Mouse (Mus musculus): ENCODE data around the gene AI467606. TPM values are rescaled to one million over a fixed set of nuclear protein-coding genes. Genes with fewer than 3 reads are reported as not detected.
"Not testable (repeated sequence)": the region's sequence is repeated elsewhere in the genome, so short reads cannot be mapped to it uniquely, and the experiment has no call there.

The AI467606 gene
- polyA plus RNA-seq, 1 experiment from 2014 or later = 7.6 TPM

DNA sequence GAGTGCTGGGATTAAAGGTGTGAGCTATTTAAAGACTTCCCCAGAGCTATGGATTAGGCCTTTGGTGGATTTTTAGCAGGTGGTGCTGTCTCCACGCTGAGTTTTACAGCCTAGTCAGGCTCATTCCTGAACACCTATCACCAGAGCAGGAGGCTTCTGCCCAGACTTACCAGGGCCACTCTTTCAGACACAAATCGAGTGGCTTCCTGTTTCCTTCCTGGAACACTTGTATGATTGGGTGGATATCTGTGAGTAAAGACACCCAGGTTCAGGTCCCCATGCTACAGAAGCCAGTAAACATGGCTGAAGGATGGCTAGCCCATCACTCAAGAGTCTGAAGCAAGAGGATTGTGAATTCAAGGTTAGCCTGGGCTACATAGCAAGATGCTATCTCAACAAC is 8.2 kb upstream of the AI467606 start:
- H3K4me1 ChIP-seq (ENCODE audit: insufficient read depth) = peaks cover 43% of the 10 kb centered on the region
- H3K9me3 ChIP-seq (ENCODE audit: low read length) = no peaks in the 10 kb centered on the region
- no peak for ATAC-seq
- no peak overlapping the region for H3K9ac ChIP-seq (replicated peaks)
- DNase-seq = no peak
- H3K4me2 ChIP-seq (ENCODE audit: low read depth, low read length) = no peak overlapping the region
- H3K36me3 ChIP-seq (replicated peaks; ENCODE audit: insufficient read depth, low read length) = no peaks in the 10 kb centered on the region
- WGBS (ENCODE audit: insufficient replicate concordance) = 32% methylated on average over 2 of the region's 2 CpGs
- no peaks in the 10 kb centered on the region for H3K27me3 ChIP-seq (ENCODE audit: insufficient read depth, low read length)
- H3K27ac ChIP-seq (ENCODE audit: low read depth) = peak overlapping the region; percentile 69; the same call in 1 of the 2 replicates
- no peak overlapping the region for H3K4me3 ChIP-seq (ENCODE audit: low read depth, low read length)
- TF ChIP-seq EP300 (IDR thresholded peaks at IDR 0.05; ENCODE audit: low read depth) (no peak), CTCF (IDR thresholded peaks at IDR 0.05; ENCODE audit: low read depth) (no peak)

DNA sequence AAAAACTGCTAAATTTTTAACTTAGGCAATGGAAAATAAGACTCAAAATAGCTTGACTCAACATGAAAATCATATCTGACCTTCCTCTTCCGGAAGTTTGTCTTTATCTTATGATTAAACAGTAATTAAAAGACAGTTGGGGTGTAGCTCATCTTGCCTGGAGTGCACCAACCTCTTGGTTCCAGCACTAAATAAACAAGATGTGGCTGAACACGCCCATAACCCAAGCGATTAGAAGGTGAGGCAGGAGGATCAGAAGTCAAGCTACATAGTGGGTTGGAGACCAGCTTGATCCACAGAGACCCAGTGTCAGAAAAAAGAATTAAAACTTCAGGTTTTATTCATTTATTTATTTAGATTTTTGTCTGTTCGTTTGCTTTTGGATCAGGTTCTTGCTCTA is 7.5 kb upstream of the AI467606 start:
- no peaks in the 10 kb centered on the region for H3K36me3 ChIP-seq (replicated peaks; ENCODE audit: insufficient read depth, low read length)
- ATAC-seq (no peak), DNase-seq (no peak)
- H3K9me3 ChIP-seq (ENCODE audit: low read length) = no peaks in the 10 kb centered on the region
- WGBS (ENCODE audit: insufficient replicate concordance) = 47% methylated on average over 4 of the region's 4 CpGs
- no peak overlapping the region for H3K4me2 ChIP-seq (ENCODE audit: low read depth, low read length)
- H3K9ac ChIP-seq (replicated peaks) = no peak overlapping the region
- no peak overlapping the region for H3K27ac ChIP-seq (ENCODE audit: low read depth)
- TF ChIP-seq EP300 (IDR thresholded peaks at IDR 0.05; ENCODE audit: low read depth) (peak; percentile 54), CTCF (IDR thresholded peaks at IDR 0.05; ENCODE audit: low read depth) (no peak)
- H3K27me3 ChIP-seq (ENCODE audit: insufficient read depth, low read length) = no peaks in the 10 kb centered on the region
- peaks cover 44% of the 10 kb centered on the region for H3K4me1 ChIP-seq (ENCODE audit: insufficient read depth)
- H3K4me3 ChIP-seq (ENCODE audit: low read depth, low read length) = no peak overlapping the region

DNA sequence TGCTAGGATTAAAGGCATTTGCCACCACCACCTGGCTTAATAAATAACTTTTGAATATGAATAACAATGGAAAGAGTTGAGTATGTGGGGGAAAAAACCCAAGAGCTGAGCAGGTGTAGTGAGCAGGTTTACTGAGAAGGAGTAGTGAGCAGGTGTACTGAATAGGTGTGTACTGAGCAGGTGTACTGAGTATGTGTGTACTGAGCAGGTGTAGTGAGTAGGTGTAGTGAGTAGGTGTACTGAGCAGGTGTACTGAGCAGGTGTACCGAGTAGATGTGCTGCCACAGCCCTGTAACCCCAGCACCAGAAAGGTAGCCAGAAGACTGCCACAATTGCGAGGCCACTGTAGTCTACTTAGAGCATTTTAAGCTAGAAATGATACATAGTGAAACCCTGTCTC is 6.4 kb upstream of the AI467606 start:
- no peak for DNase-seq
- Histone ChIP-seq H3K36me3 (replicated peaks; ENCODE audit: insufficient read depth, low read length) (no peaks in the 10 kb centered on the region), H3K27ac (ENCODE audit: low read depth) (peak overlapping the region; percentile 66; the same call in 1 of the 2 replicates), H3K9ac (replicated peaks) (no peak overlapping the region), H3K4me1 (ENCODE audit: insufficient read depth) (peaks cover 51% of the 10 kb centered on the region), H3K4me2 (ENCODE audit: low read depth, low read length) (no peak overlapping the region), H3K4me3 (ENCODE audit: low read depth, low read length) (no peak overlapping the region), H3K27me3 (ENCODE audit: insufficient read depth, low read length) (no peaks in the 10 kb centered on the region), H3K9me3 (ENCODE audit: low read length) (no peaks in the 10 kb centered on the region)
- TF ChIP-seq CTCF (IDR thresholded peaks at IDR 0.05; ENCODE audit: low read depth) (no peak), EP300 (IDR thresholded peaks at IDR 0.05; ENCODE audit: low read depth) (no peak)
- 70% methylated on average over 2 of the region's 2 CpGs for WGBS (ENCODE audit: insufficient replicate concordance)
- no peak for ATAC-seq

DNA sequence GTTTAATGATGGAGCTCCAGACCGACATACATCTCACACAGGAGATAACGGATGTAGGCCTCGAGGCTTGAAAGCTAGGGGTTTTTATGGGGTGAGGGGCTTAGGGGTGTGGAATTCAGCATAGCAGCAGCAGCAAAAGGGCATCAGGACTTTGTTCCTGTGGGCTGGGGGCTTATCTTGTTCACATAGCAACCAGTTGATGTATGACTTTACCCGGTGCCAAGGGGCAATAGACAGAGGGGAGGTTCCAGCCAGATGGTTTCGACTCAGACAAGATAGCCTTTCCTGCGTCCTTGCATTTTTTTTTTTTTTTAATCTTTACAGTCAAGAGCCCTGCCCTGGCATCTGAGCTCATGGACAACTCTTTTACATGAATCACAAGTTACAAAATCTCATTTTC is 5.4 kb upstream of the AI467606 start:
- H3K27me3 ChIP-seq (ENCODE audit: insufficient read depth, low read length); H3K4me2 ChIP-seq (ENCODE audit: low read depth, low read length); H3K4me3 ChIP-seq (ENCODE audit: low read depth, low read length); H3K9ac ChIP-seq (replicated peaks); H3K36me3 ChIP-seq (replicated peaks; ENCODE audit: insufficient read depth, low read length); DNase-seq; H3K9me3 ChIP-seq (ENCODE audit: low read length): not testable (repeated sequence)
- ATAC-seq = peak; percentile 65
- Histone ChIP-seq H3K4me1 (ENCODE audit: insufficient read depth) (peaks cover 54% of the 10 kb centered on the region), H3K27ac (ENCODE audit: low read depth) (peak overlapping the region; percentile 66)
- peak; percentile 84 for TF ChIP-seq EP300 (IDR thresholded peaks at IDR 0.05; ENCODE audit: low read depth)
- WGBS (ENCODE audit: insufficient replicate concordance) = 40% methylated on average over 6 of the region's 6 CpGs

DNA sequence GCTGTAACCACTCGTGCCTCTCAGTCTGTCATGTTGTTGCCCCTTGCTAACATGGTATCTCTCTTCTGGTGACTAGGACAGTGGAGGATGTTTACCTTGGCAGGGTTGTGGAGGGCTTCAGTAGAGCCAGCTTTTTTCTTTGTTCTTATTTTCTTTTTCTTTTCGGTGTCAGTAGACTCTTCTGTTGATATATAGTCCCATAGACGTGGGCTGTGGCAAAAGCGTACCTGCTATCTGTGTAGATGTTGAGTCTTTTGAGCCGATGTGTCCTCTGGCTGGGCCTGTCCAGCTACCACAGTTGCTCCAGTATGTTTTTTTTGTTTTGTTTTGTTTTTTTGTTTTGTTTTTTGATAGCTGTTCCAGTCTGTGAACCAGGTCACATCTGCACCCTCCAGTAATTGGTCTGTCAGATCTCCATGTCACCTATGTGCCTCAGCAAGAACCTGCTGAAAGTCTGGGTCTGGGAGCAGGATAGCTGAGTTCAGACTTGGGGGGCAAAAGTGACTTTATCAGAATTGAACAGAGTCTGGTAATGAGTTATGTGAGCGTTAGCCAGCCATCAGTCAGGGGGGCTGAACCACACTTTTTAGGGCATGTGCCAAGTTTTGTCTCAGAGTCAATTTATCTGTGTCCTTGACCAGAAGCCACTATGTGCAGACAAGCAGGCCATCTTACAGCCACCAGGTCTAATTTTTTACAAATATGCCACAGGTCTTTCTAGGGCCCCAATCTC is 3.7 kb upstream of the AI467606 start, which contains the start of gene Zg16:
Gene Zg16, minus strand, starts transcription at position 51 of the 733 bp plus-strand sequence.
- not testable (repeated sequence) for H3K9me3 ChIP-seq (ENCODE audit: low read length); H3K36me3 ChIP-seq (replicated peaks; ENCODE audit: insufficient read depth, low read length); ATAC-seq; H3K4me3 ChIP-seq (ENCODE audit: low read depth, low read length); DNase-seq; H3K4me2 ChIP-seq (ENCODE audit: low read depth, low read length); H3K27me3 ChIP-seq (ENCODE audit: insufficient read depth, low read length)
- WGBS (ENCODE audit: insufficient replicate concordance) = 48% methylated on average over 6 of the region's 6 CpGs
- Histone ChIP-seq H3K4me1 (ENCODE audit: insufficient read depth) (peaks cover 65% of the 10 kb centered on the region), H3K27ac (ENCODE audit: low read depth) (peak within 1 kb of the TSS; percentile 93), H3K9ac (replicated peaks) (0 out of 2 replicates have a peak within 1 kb of the TSS, but pooled peaks have one; percentile 5)
- peak; percentile 49; the same call in 1 of the 2 replicates for TF ChIP-seq EP300 (IDR thresholded peaks at IDR 0.05; ENCODE audit: low read depth)

DNA sequence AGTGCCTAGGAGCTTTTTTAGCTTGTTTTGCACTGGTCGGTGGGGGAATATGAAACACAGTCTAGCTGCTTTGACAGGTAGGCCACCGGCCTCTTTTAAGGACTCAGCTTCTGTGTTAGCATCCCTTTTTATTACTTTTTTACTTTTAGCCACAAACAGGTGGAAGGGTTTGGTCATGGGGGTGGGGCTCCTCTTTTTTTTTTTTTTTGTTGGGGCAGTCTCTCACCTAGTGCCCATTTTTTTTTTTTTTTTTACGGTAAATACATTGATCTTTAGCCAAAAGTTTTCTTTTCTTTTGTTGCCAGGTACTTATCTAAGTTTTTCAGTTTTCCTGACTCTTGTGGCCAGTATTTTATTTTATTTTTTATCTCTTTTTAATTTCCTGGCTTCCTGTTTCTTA is 3.1 kb upstream of the AI467606 start:
- H3K9me3 ChIP-seq (ENCODE audit: low read length) = no peaks in the 10 kb centered on the region
- ATAC-seq (no peak), DNase-seq (no peak)
- H3K9ac ChIP-seq (replicated peaks) = no peak overlapping the region
- 56% methylated on average over 3 of the region's 3 CpGs for WGBS (ENCODE audit: insufficient replicate concordance)
- H3K36me3 ChIP-seq (replicated peaks; ENCODE audit: insufficient read depth, low read length) = 0 out of 2 replicates have a peak, but pooled peaks cover 9% of the 10 kb centered on the region
- H3K4me2 ChIP-seq (ENCODE audit: low read depth, low read length) = no peak overlapping the region
- peaks cover 63% of the 10 kb centered on the region for H3K4me1 ChIP-seq (ENCODE audit: insufficient read depth)
- TF ChIP-seq EP300 (IDR thresholded peaks at IDR 0.05; ENCODE audit: low read depth) (no peak), CTCF (IDR thresholded peaks at IDR 0.05; ENCODE audit: low read depth) (no peak)
- no peaks in the 10 kb centered on the region for H3K27me3 ChIP-seq (ENCODE audit: insufficient read depth, low read length)
- H3K4me3 ChIP-seq (ENCODE audit: low read depth, low read length) = no peak overlapping the region
- peak overlapping the region; percentile 93 for H3K27ac ChIP-seq (ENCODE audit: low read depth)

All from liver, postnatal 0 days (tissue).